Mouse (Mus musculus): ENCODE measurements around the gene Zfp719. TPM values are rescaled to one million over a fixed set of nuclear protein-coding genes. Genes with fewer than 3 reads are reported as not detected.

Zfp719 gene
- total RNA-seq, 2 experiments from 2014 or later: 3.7 to 5.6 TPM

DNA sequence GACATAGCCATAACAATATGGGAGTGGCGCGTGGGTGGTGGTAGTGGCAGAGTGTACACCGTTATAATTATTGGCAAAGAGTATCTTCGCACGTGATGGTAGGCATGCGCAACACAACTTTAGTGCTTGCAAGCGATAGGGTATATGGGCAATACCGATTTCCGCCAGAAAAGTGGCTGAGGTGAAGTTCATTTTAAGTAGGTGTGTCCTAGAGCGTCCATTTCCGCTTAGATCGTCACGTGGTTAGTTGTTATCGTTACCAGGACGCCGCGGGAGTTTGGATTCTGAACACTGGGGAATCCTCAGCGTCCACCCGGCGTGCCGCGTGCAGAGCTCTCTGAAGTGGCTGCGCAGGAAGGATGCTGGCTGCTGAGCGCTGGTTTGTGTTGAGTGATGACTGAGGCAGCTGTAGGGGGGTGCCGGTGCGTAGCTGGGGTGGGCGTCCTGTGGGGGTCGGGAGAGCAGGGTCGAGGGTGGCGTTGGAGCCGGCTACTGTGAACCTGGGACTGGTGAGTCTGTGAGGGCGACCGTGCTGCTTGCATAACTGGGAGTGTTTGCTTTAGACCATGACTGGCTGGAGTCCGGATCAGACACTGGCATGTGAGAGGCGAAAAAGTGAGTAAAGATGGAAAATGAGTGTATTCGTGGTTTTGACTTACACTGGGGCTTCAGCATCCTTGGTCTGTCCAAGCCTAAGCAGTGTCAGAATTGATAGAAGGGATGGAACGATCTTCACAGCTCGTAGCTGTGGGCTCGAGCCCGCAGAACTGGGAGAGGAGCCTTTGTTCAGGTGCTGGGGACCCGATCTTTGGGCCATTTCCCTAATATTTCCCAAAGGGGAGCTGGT lies 27.7 kb downstream of the Zfp719 start, which contains the start of gene Zfp819:
Gene Zfp819, plus strand, starts transcription at position 274 of the 847 bp plus-strand sequence.
- DNase-seq: peak; percentile 39
- intact Hi-C loops (cut with DNase I; ENCODE audit: low total_unique reads): no loop called here

DNA sequence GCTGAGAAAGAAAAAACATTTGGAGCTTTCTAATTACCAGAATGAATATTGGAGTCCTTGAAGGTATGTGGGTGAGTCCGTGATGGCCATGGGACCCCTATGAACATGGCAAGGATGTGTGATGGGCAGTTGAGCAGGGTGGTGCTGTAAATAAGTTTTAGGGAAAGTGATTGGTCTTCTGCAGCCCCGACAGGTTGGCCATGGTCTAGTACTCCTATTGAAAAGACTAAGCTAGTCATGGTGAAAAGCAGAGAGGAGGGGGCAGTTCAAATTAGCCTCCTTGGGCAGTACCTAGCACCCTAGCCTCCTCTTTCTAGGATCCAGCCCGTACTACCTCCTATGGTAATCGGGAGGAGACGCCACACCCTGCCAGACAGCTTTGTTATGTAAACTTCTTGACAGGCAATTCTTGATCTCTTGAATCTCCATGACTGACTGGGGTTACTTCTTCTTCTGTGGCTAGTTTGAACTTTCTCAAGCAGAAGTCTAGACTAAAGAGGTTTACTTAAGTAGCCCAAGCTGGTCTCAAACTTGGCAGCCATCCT lies 28.4 kb downstream of the Zfp719 start:
- intact Hi-C loops (cut with DNase I; ENCODE audit: low total_unique reads): no loop called here
- no peak for DNase-seq

DNA sequence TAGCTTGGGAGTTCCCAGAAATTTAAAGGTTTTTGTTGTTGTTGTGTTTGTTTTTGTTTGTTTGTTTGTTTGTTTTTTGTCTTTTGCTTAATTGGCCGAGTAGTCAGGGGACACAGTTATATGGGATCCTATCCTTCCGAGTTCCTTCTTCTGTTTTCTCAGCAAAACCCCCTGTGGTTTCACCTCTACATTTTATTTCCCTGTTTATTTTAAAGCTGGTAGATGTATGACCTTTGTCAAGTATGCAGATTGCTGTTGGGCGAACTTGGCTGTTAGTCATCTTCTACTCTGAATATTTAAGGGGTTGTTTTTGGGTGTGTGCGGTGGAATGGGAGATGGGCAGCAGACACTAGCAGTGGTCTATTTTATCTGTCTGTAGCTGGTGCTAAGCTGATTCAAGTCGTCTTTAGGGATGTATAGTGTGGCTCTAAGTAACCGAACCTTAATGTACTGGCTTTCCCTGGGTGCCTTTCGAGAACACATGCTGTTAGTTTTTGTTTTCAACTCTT lies 29.0 kb downstream of the Zfp719 start:
- intact Hi-C loops (cut with DNase I; ENCODE audit: low total_unique reads): no loop called here
- no peak for DNase-seq

DNA sequence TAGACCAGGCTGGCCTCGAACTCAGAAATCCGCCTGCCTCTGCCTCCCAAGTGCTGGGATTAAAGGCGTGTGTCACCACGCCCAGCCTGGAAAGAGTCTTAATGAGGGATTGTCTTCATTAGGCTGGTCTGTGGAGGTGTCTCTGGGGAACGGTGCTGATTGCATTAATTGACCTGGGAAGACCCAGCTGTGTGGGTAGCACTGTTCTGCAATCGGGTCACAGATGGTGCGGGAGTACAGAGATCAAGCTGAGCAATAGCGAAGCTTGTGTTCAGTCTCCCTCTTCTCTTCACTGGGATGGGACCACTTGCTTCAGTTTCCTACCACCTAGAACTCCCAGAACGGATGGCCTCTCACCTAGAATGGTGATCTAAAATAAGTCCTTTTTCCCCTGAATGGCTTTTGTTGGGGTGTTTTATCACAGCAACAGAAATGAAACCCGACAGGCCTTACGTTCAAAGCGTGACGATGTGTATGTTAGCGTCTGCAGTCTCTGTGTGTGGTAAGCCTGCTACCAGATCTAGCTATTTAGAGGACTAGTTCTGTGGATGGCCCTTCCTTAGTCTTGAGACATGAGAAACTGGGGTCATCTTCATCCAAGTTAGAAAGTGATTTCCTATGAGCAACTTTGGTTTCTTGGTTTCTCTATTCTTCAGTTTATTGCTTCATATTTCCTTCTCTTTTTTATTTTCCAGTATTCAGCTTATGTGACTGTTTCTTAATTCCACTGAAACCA lies 34.6 kb downstream of the Zfp719 start:
- no peak for DNase-seq
- intact Hi-C loops (cut with DNase I; ENCODE audit: low total_unique reads): no loop called here

DNA sequence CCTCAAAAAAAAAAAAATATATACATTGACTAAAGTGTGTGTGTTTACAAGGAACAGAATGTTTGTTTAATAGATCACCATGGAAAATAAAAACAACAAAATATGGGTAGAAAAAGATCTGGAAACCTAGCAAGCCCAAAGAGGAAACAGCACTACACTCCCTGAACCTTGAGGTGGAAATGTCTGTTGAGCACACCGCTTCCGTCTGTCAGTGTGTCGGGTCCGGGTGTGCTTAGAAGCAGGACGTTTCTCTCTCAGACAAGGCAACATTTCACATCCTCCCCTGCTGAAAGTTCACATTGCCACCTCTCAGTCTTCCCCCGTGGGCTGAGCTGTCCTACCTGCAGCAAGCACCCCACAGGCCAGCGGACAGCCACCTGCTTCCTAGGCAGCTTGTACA lies 43.5 kb downstream of the Zfp719 start:
- intact Hi-C loops (cut with DNase I; ENCODE audit: low total_unique reads): no loop called here
- no peak for DNase-seq

DNA sequence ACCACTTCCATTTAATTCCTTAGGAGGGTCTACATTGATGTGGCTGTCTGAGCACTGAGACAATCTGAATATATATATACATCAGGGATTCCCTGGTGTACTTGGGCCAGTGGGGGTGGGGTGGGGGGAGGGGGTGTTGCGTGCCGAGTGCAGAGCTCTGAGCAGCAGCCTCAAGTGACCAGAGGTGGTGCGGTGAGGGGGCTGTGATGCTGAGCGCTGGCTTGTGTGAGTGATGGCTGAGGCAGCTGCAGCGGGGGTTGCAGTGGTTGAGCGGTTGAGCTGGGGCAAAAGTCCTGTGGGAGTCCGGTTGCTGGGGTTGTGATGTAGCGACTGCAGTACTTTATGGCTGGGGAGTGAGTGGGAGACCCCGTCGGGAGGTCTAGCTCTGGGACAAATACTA lies 44.4 kb downstream of the Zfp719 start:
- DNase-seq: no peak
- intact Hi-C loops (cut with DNase I; ENCODE audit: low total_unique reads): no loop called here

DNA sequence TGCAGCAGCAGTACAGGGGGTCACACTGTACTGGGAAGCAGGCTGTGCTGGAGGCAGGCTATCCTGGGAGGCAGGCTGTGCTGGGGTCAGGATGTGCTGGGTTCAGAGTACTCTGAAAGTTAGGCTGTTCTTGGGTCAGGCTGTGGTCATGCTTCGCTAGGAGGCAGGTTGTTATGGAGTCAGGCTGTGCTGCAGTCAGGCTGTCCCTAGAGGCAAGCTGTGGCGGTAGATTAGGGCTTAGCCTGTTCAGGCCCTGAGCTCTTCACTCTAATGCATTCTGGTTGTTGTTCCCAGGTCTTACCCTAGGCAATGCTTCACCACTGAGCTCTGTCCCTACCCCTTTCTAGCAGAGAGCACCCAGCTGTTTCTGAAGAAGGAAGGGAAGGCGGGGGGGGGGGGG lies 45.7 kb downstream of the Zfp719 start:
- DNase-seq: no peak
- intact Hi-C loops (cut with DNase I; ENCODE audit: low total_unique reads): no loop called here

DNA sequence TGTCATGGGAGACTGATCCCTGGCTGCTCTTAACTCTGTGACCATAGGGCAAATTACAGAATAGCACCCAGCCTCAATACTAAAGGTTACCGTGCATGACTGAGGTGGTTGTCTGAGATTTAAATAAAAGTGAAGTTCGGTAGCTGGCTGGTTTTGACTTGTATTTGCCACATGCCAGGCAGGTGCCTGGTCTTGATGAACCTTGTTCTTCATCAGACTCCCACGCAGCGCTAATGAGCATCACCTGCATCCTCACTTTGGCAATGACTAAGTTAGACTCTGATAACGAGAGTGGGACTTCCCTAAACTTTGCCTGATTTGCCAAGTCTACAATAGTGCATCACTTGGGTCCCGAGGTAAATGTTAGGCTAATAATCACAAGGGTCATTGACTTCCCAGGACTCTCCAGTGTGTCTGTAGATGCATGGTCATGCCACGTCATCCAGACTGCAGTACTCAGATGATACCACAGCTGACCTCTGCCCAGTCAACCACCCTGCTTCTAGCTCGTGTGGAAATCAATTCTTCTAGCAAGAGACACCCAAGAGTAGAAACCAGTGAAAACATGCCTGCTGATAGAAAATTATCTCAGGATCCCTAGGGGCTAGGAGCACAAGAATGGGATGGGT lies 46.5 kb downstream of the Zfp719 start:
- intact Hi-C loops (cut with DNase I; ENCODE audit: low total_unique reads): no loop called here
- DNase-seq: no peak

DNA sequence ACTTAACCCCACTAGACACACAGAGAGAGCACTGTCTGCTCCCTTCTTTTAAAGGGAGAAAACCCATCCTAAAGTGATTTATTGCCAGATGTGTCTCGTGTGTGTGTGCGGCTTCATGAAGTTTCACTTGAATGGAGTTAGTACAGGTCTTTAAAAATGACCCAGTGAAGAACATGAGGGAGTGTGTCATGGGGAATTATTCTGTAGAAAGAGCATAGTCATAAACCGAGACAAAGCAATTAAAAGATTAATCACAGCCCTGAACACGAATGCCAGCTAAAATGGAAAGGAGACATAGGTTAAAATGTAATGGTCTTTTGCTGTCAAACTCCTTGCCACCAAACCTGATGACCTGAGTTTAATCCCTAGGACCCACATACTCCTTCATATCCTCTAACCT lies 54.5 kb downstream of the Zfp719 start:
- DNase-seq: no peak
- intact Hi-C loops (cut with DNase I; ENCODE audit: low total_unique reads): no loop called here

DNA sequence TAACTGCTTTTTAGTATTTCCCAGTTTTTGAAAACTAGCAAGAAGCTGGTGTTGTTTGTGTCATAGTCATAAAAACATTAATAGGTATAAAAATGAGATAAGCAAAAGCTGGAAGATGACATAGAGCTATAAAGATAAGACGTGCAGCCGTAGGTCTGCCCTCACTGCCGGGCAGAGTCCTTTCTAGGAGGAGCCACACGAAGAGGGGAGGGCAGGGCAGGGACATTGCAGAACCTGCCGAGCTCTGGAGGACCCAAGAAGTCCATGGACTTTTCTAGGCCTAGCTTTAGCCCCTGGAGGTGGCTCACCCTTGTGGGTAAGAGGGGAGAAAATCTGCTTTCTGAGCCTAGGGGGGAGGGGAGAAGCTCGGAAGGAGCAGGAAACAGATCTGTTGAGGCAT lies 55.1 kb downstream of the Zfp719 start, which contains the start of gene Ceacam18:
Gene Ceacam18, plus strand, starts transcription at position 208 of the 400 bp plus-strand sequence.
- no peak for DNase-seq
- intact Hi-C loops (cut with DNase I; ENCODE audit: low total_unique reads): no loop called here

DNA sequence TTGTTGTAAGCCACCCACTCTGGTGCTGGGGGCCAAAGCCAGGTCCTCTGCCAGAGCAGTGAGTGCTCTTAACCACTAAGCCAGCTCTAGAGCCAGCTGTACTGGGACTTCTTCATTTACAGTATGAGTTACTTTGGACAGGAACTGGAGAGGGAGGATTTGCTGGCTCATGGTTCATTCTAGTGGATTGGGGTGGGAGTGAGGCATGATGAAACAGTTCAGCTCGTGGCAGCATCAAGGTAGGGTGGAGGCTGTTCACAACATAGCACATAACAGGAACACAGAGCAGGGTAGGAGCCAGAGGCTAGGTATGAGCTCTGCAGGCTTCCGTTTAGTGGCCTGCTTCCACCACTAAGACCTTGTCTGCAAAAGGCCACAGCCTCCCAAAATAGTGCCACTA lies 56.8 kb downstream of the Zfp719 start:
- intact Hi-C loops (cut with DNase I; ENCODE audit: low total_unique reads): no loop called here
- DNase-seq: no peak

DNA sequence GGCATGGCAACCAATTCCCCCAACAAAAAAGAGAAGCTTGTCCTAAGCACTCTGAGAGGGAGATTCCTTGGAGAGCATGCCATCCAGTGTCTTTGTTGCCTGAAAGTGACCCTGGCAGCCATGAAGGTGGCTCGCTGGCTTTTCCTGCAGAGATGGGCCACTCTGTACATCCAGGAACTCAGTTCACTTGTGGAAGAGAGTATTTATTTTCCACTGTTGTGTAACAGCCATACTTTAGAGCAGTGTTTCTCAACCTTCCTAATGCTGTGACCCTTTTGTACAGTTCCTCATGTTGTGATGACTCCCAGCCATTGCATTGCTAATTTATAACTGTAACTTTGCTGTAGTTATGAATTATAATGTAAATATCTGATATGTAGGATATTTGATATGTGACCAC lies 57.7 kb downstream of the Zfp719 start:
- intact Hi-C loops (cut with DNase I; ENCODE audit: low total_unique reads): no loop called here
- DNase-seq: no peak

DNA sequence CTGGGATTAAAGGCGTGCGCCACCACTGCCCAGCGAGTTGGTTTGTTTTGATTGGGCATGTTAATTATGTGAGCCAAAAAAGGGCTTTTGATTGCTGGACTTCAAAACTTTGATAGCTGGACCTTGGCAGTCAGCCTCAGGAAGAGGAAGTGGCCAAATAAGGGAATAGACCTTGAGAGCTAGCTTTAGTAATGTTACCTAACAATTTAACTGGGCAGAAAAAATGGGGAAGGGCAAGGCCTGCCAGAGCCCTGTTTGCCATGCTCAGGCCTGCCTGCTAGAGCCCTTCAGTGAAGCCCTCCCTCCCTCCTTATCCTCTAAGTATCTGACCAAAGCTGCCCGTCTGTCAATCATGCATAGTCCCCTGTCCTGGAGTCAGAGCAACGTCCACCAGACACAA lies 63.2 kb downstream of the Zfp719 start:
- intact Hi-C loops (cut with DNase I; ENCODE audit: low total_unique reads): no loop called here

More for the DNA sequence above, 63.2 kb downstream of the Zfp719 start:
- no peak for DNase-seq

Other genes with a start within 250 kb of the Zfp719 start
- not detected for gene Siglecf, start 228.3 kb upstream of the Zfp719 start, total RNA-seq (2021)
- under 1 TPM in 1 of 2 experiments, not detected in 1; 0.08 TPM for gene Siglecg, start 171.4 kb upstream of the Zfp719 start, total RNA-seq (2021)
- not detected for gene Lim2, start 151.9 kb upstream of the Zfp719 start, total RNA-seq (2021)
- gene Nkg7, start 142.5 kb upstream of the Zfp719 start, total RNA-seq (2021): not detected
- gene Cldnd2, start 138.8 kb upstream of the Zfp719 start, total RNA-seq (2021): not detected
- gene Etfb, start 135.5 kb upstream of the Zfp719 start, total RNA-seq (2021): 100 to 1,000 TPM; 341 to 442 TPM
- under 1 TPM in 1 of 2 experiments, not detected in 1; 0.80 TPM for gene Gm45233, start 135.5 kb upstream of the Zfp719 start, total RNA-seq (2021)
- 1 to 10 TPM; 1.4 to 1.8 TPM for gene Vsig10l, start 116.5 kb upstream of the Zfp719 start, total RNA-seq (2021)
- under 1 TPM; 0.27 to 0.70 TPM for gene Iglon5, start 89.5 kb upstream of the Zfp719 start, total RNA-seq (2021)
- not detected for gene 4931406B18Rik, start 73.7 kb upstream of the Zfp719 start, total RNA-seq (2021)
- 1 to 10 TPM; 1.7 to 2.1 TPM for gene Cd33, start 35.2 kb upstream of the Zfp719 start, total RNA-seq (2021)
- under 1 TPM; 0.64 to 0.88 TPM for gene Zfp658, start 17.4 kb upstream of the Zfp719 start, total RNA-seq (2021)
- gene Zfp819, start 27.6 kb downstream of the Zfp719 start, total RNA-seq (2021): not detected
- not detected for gene Ceacam18, start 55.1 kb downstream of the Zfp719 start, total RNA-seq (2021)
- under 1 TPM; 0.78 to 0.80 TPM for gene Siglece, start 80.6 kb downstream of the Zfp719 start, total RNA-seq (2021)
- 1 to 10 TPM; 2.2 to 2.9 TPM for gene Ctu1, start 92.4 kb downstream of the Zfp719 start, total RNA-seq (2021)
- gene Klk14, start 110.8 kb downstream of the Zfp719 start, total RNA-seq (2021): not detected
- not detected for gene Klk13, start 133.0 kb downstream of the Zfp719 start, total RNA-seq (2021)
- not detected for gene Klk12, start 189.3 kb downstream of the Zfp719 start, total RNA-seq (2021)
- not detected for gene Klk11, start 195.0 kb downstream of the Zfp719 start, total RNA-seq (2021)
- under 1 TPM in 1 of 2 experiments, not detected in 1; 0.22 TPM for gene Klk10, start 201.4 kb downstream of the Zfp719 start, total RNA-seq (2021)
- not detected for gene Klk9, start 212.3 kb downstream of the Zfp719 start, total RNA-seq (2021)
- 1 to 10 TPM; 2.4 to 2.7 TPM for gene Klk8, start 218.0 kb downstream of the Zfp719 start, total RNA-seq (2021)
- not detected for gene Klk7, start 231.7 kb downstream of the Zfp719 start, total RNA-seq (2021)
- gene Klk6, start 244.9 kb downstream of the Zfp719 start, total RNA-seq (2021): not detected

All from gastrocnemius, postnatal 14 days (tissue).